Mouse (Mus musculus) mouse embryonic stem cell (cell line): ENCODE measurements around the gene Zcchc17.

Experiments used
- in situ Hi-C, 2 experiments: fragments of 300-500 bp; cut with MboI; formaldehyde crosslinking; loops; 1 replicate in 1 of 2; 3 replicates in 1 of 2; pipeline ENCODE4 v1.14.3; 2019 to 2020; ENCODE audit warnings: low sequenced_read_pairs in 2 of 2, low pct_unique_long_range_greater_than_20kb in 1 of 2, mixed read lengths in 1 of 2; ENCODE audit not compliant: unreplicated experiment in 1 of 2

Zcchc17 gene

GRCm38 (mm10) chr4:130322567-130322966 is 37.2 kb downstream of the Zcchc17 start:
- in situ Hi-C loops: no loop called here

GRCm38 (mm10) chr4:130321640-130322039 is 38.1 kb downstream of the Zcchc17 start:
- in situ Hi-C loops: no loop called here

DNA sequence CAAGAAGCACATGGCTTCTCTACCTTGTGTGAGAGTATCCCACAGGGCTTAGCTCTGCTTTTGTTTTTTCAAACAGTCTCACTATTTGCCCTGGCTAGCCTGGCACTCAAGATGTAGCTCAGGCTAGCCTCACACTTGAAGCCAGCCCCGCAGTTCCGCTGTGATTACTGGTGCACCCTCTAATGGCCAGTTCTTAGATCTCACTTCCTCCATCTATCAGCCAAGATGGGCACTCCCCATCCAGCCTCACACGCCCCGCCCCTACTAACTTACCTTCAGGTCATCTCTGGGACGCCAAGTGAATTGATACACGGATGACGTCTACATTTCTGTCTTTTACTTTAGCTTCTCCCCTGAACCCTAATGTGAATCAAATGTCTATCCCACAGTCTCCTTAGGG is 40.2 kb downstream of the Zcchc17 start:
- in situ Hi-C loops: no loop called here

DNA sequence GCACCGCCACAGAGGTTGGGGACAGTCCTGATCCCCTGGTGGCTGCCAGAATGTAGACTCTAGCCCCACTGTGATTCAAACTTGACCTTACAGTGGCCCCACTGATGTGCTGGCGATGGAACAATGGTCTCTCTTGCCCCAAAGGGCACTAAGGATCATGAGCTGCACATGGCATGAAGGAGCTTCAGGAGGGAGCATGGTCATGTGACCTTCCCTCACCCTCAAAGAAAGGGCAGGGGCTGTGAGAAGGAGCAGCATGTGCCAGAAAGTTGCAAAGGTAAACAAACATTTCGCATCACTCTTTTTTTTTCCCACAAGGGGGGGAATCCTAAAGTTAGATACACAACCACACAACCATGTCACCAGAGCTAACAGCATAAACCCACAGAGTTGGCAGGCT is 41.6 kb downstream of the Zcchc17 start:
- in situ Hi-C loops: no loop called here

GRCm38 (mm10) chr4:130316691-130317090 is 43.1 kb downstream of the Zcchc17 start:
- in situ Hi-C loops: no loop called here

DNA sequence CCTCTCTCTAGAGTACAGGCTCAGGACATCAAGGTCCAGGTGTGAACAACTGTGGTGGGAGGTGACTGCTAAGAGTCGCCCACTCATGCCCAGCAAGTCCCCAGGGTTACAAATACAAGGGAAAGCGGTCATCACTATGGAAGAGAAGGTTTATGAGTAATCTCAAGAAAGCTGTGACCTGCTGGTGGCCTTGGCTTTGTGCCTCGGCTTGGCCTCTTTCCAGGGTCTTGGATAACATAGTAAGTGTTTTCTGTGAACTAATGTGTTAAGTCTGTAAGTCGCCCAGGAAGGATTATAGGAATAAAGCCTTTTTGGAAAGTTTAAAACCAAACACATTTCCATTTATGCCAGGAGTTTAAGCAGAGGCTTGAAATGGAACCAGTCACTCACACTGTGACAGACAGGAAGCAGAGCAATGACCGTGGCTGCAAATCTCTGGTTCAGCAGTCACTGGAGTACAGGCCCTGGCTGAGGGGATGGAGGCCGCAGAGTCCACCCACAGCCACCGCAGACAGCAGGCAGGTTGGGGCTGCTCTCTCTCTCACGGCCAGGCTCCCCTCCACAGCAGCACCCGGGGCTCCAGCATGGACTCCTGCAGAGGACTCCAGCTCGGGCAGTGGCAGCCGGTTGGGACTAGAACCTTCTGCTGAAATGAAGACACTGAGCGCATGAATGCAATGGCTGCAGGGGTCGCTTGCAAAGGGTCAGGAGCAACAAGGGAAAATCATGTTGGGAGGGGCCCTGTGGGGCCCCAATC is 43.8 kb downstream of the Zcchc17 start:
- in situ Hi-C loops: no loop called here

DNA sequence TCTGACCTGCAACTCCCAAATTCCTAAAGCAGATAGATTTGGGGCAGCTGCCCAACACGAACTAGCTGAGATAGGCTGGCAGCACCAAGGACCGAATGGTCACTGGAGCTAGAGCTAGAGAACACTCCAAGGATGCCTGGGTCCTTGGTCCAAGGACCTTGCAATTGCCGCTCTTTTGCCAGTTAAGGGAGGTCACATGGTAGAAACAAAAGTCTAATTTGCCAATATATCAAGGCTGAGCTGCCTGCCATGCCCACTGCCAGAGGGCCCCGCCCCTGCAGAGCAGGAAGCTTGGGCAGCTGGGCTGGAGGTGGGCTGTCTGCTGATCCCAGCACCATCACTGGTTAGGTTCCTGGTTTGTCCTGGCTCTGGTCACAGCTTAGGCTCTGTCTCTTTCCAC is 46.2 kb downstream of the Zcchc17 start:
- in situ Hi-C loops: no loop called here

DNA sequence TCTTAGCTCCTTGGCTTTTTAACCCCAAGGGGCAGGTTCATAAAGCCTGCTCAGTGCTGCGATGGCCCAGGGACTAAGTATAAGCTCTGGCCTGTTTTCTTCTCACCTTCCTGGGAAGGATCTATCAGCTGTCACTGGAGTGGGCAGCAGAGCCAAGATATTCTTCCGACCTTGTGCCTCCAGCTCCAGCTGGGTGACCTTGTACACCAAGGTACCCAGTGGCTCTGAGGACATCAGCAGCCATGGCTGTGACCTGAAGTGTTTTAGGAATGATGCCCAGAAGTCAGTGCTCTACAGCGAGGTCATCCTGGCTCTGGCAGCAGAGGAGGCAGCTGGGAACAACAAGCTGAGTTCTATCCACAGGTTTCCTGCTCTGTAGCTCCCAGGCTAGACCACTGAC is 47.2 kb downstream of the Zcchc17 start:
- in situ Hi-C loops: no loop called here

- in situ Hi-C loops: no loop called here
These were observed 50.5 kb downstream of the Zcchc17 start for GRCm38 (mm10) chr4:130309254-130309653.

- in situ Hi-C loops: no loop called here
These were observed 51.3 kb downstream of the Zcchc17 start, which contains the start of the genes Fabp3 and Gm10570 for GRCm38 (mm10) chr4:130308231-130309081. Gene Fabp3, plus strand, starts transcription at chr4:130308595. Gene Gm10570, minus strand, starts transcription at chr4:130308674.

GRCm38 (mm10) chr4:130307851-130308230 is 51.9 kb downstream of the Zcchc17 start:
- in situ Hi-C loops: no loop called here

GRCm38 (mm10) chr4:130306796-130307630 is 52.7 kb downstream of the Zcchc17 start:
- in situ Hi-C loops: no loop called here

DNA sequence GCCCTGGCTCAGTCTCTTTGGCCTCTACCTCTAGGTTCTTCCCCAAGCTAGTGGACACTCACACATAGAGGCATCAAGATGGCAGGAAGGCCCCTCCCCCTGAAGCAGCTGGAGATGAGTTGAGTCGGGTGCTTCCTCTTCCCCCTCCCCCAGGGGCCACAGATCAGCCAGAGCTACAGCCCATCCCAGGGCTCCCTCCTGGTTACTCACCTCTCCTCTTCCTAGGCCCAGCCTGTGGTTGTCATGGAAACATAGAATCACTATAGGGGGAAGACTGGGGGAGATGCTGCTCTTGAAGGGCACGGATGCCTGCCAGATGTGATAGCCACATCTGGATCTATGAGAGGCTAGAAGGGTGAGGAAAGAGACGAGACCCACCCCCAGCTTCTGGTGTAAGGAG is 55.0 kb downstream of the Zcchc17 start:
- in situ Hi-C loops: no loop called here

DNA sequence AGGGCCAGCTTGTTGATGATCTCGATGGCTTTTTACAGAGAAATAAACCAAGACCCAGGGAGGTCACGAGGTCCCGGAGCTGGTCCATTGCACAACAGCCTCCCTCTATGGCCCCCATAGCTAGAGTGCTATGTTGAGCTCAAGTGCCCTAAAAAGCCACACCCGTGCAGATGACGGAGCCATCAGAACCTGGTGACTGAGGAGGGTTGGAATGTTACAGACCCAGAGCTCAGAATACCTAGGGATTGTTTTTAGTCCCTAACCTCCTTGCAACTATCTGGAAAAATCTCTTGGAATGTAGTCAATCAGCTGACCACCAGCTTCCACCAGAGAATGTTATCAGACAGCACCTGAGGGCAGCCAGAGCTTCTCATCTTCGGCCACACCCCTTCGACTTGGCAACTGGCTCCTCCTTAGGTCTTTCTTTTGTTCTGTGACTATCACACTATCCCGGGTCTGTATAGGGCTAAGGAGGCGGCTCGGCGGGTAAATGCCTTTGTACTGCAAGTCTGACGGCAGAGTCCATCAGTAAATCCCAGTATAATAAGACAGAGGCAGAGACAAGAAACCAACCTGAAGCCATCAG is 57.4 kb downstream of the Zcchc17 start:
- in situ Hi-C loops: no loop called here

GRCm38 (mm10) chr4:130299629-130300018 is 60.1 kb downstream of the Zcchc17 start:
- in situ Hi-C loops: no loop called here

DNA sequence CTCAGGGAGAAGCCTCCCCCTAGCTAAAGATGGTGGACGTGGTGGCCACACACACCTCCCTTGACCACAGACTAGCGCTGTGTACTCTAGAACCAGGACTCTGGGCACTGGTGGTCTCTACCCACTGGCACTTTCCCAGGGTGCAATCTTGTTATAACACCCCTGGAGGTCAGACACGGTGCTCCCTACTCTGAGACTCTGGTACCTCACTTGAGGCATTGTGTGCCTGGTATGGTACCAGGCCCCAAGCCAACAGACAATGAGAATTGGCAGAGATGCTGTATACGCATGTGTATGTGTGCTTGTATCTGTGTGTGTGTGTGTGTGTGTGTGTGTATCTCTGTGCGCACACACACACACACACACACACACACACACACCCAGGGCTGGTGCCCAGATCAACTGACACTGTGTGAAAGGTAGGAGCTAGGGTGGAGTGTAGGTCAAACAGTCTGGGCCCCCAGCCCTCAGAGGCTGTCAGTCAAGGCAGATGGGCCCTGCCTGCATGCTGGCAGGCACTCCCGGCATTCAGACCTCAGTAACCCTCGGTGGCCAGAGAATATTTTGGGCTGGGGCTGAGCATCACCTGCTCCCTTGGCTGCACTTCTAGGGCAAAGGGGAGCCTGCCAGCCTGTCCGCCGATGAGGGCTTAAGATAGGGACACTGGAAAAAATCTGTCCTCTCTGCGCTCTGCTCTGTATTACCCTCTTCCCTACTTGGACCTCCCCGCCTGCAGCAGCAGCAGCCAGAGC is 60.7 kb downstream of the Zcchc17 start:
- in situ Hi-C loops: no loop called here

DNA sequence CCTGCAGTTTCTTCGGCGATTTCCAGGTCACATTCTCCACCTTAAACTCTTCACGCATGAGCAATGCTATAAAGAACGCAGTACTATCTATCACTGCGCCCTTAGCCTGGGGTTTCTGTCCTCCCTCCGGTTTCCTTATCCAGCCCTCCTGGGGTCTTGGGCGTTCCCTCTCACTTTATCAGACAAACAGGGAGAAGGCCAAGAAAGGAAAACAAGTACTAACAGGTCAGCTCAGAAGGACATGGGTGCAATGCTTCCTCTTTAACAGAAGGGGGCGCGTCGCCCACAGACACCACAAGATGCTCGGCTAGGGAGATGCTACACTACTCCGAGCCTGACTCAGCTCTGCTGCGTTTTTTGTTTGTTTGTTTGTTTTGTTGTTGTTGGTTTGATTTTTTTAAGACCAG is 62.6 kb downstream of the Zcchc17 start:
- in situ Hi-C loops: no loop called here
